Mouse (Mus musculus): ENCODE data around the gene Atp5b.

Gene Atp5b

GRCm38 (mm10) chr10:128096693-128097586 lies 13.9 kb downstream of the Atp5b start:
- peak; percentile 85 to 94 for DNase-seq

GRCm38 (mm10) chr10:128097587-128097971 lies 14.5 kb downstream of the Atp5b start:
- peak; percentile 59 to 84 for DNase-seq

GRCm38 (mm10) chr10:128110103-128110761 lies 27.2 kb downstream of the Atp5b start:
- DNase-seq, result no peak

GRCm38 (mm10) chr10:128111227-128111626 lies 28.2 kb downstream of the Atp5b start:
- DNase-seq, result no peak

GRCm38 (mm10) chr10:128123833-128124232 lies 40.8 kb downstream of the Atp5b start:
- DNase-seq, result no peak

GRCm38 (mm10) chr10:128124831-128125230 lies 41.8 kb downstream of the Atp5b start:
- DNase-seq, result no peak

GRCm38 (mm10) chr10:128125951-128126350 lies 42.9 kb downstream of the Atp5b start:
- DNase-seq, result no peak

GRCm38 (mm10) chr10:128127497-128127896 lies 44.4 kb downstream of the Atp5b start:
- DNase-seq, result no peak

GRCm38 (mm10) chr10:128128143-128128542 lies 45.1 kb downstream of the Atp5b start:
- no peak for DNase-seq

- no peak for DNase-seq
These were observed 48.2 kb downstream of the Atp5b start for GRCm38 (mm10) chr10:128131297-128131696.

- no peak for DNase-seq
These were observed 48.7 kb downstream of the Atp5b start for GRCm38 (mm10) chr10:128131812-128132211.

GRCm38 (mm10) chr10:128133650-128134332 lies 50.7 kb downstream of the Atp5b start:
- no peak for DNase-seq

GRCm38 (mm10) chr10:128135374-128135773 lies 52.3 kb downstream of the Atp5b start:
- no peak for DNase-seq
